Mouse (Mus musculus): ENCODE data around the gene Cops8.
A peak's percentile ranks its signal among the peaks of the same experiment; 100 is the strongest.

The Cops8 gene

DNA sequence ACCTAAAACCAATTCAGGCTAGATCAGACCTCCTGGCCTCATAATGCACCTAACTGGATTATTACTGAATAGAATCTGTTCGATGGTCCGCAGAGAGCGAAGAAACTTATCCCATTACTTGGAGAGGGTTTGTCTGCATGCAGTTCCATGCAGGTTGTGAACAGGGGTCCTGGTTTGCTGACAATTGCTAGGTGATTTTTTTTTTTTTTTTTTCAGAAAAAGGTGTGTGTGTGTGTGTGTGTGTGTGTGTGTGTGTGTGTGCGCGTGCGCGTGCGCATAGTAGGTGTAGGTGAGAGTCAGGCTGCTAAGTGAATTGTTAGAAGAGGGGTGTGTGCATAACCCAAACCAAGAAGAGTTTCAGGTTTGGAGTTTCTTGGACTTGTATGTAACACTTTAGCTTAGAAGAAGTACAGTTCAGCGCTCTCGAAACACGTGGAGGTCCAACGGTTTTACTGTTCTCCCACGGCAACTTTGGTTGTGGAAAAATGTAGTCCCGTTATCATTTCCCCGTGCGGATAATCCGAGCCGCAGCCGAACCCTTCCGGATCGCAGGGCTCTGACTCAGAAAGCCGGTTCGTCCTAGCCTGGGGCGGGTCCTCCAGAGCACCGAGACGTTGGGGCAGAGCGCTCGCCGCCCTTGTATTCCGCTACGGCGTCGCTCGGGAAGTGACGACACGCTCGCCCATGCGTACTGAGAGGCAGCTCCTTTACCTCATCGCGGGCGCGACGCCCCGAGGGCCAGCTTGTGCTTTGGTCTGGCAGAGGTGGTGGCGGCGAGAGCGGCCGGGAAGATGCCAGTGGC lies at the start of gene Cops8:
Gene Cops8 (plus strand): TSS at position 223 of the 802 bp plus-strand sequence.
- DNase-seq = peak; percentile 97

DNA sequence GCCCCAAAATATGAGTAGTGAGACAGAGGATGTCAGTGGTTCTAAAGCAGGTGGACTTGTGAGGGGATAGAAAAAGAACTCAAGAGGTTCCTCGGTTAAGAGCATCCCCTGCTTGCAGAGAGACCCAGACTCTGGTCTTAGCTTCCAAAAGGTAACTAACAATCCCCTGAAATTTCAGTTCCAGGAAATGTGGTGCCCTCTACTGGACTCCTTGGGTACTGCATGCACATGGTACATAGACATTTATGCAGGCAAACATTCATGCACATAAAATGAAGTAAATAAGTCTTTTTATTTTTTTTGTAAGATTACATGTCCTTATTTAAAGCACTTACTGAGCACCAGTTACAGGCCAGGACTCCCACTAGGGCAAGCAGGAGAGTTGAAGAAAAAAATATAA lies 45.6 kb upstream of the Cops8 start:
- no peak for DNase-seq

DNA sequence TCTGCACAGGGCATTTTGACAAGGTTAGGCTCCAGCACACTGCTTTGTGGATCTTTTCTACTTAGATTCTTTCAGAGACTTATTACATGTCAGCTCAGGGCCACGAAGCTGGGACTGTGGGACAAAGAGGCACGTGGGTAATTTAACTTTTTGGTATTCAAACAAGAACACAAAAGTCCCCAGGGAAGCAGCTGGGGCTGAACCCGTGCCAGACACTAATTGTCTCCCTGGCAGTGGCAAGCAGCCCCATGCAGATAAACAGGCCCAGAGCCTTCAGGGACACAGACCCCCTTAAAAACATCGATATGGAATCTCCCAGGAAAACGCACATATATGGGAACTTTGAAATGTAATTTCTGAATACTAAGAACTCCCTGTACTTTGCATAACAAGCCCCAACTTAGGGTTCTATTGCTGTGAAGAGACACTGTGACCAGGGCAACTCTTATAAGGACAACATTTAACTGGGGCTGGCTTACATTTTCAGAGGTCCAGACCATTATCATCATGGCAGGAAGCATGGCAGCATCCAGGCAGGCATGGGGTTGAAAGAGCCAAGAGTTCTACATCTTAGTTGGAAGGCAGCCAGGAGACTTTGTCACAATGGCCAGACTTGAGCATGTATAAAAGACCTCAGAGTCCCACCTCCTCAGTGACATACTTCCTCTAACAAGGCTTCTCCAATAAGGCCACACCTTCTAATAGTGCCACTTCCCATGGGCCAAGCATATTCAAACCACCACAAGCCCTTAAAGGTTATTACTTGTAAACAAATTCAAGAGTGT lies 41.6 kb upstream of the Cops8 start:
- DNase-seq = no peak

DNA sequence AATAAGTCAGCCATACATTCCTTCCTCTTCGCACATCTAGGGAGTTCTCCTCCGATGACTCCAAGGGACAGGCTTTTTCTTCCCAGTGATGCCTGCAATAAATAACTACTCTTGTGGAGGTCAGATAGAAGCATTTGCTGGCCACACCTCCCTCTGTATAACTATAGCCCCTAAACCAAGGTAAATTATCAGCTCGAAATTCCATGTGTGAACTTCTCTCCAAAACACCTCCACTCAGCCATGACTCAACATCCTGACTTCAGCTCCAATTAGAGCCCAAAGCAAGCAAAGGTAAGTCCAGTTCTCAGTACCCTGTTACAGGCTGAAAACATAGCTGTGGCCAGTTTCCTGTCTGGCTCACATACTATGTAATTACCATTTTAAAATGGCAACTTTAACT lies 38.8 kb upstream of the Cops8 start:
- DNase-seq = no peak

DNA sequence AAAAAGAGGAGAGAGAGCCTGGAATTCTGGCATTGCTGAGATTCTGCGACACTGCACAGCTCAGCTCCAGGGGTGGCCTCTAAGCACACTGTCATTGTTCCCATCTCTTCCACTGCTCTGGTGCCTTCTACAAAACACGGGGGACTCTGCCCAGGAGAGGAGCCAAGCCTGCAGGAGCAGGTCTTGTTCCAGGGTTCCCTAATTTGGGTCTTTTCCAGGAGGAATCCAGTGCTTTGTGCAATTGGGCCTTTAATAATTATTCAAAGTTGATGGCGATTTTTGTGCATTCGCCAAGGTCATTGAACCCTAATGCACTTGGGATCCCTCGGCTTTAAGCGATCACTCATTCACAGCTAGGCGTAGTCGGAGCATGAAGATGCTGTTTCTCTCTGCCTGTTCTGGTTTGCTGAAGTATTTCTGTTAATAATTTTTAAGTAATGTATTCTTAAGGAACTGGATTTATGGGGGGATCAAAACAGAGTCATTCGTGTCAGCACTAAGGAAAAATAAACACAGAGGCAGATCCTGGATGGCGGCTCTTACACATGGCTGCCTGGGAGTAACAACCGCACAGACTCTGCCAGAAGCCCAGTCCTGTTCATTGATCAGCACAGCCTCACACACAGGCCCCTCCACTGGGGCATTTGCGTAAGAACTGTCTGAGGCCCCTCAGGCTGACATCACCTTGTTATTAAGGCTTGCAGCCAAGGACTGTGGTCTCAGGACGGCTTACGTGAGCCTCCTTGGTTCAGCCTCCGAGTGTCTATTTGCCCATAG lies 35.9 kb upstream of the Cops8 start:
- no peak for DNase-seq

DNA sequence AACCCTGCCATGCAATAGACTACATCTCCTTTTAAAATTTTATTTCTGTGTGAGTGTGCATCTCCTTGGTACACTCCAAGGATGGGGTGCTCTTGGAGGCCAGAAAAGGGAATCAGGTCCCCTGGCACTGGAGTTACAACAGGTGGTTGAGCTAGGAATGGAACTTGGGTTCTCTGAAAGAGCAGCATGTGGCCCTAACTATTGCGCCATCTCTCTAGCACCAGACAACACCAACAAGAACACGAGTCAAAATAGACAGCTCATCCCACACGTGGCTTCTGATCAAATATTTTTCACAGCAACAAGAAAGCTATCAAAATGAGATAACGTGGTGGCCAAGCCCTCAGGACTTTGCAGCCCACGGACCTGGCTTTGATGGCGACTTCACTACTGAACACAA lies 28.9 kb upstream of the Cops8 start:
- peak; percentile 44 for DNase-seq

DNA sequence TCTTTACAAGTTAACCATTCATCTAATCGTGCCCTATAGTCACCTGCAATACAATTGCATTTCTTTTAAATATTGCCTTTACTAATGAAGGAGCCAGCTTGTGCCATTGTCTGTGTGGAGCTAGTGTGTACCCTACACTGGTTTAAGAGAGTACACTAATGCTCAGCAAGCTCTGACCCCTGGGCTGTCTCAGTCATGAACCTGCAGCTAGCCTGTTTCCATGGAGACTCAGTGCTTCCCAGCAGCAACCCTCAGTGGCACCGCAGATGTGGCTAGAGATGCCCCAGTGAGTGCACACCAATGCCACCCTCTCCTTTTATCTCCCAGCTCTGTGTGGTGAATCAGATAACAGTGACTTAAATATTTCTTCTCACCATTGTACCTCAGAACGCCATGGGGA lies 27.9 kb upstream of the Cops8 start:
- no peak for DNase-seq

DNA sequence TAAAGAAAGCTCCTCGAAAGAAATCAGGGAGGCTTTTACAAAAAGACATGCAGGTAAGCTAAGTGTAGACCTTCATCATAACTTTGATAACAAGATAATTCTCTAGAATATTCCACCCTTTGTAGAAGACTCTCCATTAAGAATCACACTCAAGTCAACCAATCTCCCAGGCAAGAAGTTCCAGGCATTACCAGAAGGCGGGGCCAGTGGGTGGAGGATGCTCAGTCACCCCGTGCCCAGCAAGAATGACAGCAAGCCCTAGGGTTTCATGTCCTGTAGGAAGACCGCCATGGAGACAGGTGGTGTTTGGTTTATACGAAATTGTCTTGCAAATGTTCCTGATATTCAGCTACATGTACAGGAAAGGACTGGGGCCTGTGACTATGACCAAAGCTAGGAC lies 25.4 kb upstream of the Cops8 start:
- no peak for DNase-seq

DNA sequence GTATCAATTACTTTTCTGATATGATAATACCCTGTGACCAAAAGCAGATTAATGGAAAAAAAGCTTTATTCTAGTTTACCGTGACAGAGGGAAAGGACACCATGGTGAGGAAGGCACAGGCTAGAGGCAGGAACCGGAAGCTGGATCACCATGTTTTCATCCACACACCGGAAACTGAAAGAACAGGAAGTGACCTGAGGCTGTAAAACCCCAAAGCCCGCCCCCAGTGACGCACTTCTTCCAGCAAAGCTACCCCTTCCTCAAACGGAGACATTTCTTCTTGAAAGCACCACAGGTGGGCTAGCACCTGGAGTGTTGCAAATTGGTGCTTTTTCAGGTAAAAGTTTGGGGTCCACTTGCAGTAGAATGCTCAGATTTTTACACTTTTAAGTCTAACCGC lies 20.1 kb upstream of the Cops8 start:
- DNase-seq = no peak

DNA sequence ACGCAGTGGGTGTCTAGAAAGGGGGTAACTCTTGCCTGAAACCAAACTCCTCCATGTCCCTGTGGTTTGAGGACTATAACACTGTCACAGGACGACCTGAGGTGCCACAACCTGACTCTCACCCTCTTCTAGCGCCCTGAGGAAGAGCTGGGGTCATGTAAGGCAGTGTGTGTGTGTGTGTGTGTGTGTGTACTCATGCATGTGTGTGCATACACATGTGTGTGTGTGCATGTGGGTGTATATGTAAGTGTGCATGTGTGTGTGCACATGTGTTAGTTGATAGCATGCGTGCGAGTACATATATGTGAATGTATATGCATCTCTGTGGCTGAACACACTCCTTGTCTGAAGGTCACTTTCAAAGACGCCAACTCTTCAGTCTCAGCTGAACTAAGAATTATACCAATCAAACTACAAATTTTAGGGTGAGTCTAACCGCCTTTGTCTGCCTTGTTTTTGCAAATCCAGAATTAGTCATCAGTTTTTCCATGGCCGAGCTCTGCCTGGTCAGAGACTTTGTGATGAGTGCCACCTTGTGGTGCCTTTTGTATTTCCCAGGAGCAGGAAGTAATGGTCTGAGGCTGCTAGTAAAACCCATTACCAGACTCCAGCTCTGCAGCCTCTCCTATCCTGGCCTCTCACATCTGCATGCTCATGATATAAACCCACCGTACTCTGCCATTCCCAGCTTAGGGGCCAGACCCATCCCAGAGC lies 14.6 kb upstream of the Cops8 start:
- peak; percentile 78 for DNase-seq

DNA sequence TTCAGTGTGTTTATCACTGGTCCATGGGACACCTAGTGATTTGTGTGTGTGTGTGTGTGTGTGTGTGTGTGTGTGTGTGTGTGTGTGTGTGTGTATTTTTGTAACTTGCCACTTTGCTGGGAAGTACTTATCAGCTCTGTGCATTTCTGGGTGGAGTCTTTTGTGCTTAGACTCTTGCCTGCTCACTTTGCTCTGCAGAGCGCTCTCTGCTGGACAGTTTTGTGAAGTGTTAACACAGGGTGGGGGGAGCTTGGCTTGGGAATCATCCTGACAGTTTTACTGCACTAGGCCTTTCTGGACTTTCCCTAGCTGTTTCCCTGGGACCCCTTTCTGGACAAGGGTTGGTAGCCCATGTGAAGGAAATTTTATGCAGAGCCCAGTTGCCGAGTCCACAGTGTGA lies 12.0 kb upstream of the Cops8 start:
- DNase-seq = peak; percentile 30

DNA sequence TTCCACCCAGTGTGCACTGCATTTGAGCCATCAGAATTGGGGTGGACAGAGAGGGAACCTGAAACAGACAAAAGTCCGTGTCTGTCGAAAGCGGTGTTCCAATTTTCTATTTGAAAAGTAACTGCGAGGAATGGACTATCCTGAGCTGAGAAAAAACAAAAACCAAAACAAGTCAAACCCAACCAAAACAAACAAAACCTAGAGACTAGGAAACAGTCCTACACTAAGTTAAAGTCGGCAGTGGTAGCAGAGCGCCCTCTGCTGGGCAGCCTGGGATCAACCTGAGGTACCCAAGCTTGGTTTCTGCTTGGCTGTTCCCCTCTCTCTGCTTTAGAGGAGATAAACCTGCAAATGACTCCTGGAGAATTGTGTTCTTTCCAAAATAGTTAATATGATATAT lies 10.0 kb upstream of the Cops8 start:
- DNase-seq = peak; percentile 51

DNA sequence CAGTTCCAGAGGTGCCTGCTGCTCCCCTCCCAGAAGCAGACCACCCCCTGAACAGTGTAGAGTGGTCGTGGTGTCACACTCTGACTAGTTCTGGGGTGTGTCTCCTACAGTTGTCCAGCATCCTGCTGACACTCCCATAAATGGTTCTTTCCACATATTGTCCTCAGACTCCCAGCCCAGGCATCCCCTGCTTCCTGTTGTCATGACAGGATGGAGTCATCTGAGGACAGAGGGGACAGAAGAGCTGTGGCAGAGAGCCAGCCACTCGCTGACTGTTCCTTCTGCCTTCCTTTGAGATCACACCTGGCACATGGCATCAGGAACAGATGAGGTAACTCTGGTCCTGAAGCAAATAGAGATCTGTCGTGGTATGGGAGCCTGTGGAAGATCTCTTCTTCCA lies 3.6 kb upstream of the Cops8 start:
- DNase-seq = no peak

DNA sequence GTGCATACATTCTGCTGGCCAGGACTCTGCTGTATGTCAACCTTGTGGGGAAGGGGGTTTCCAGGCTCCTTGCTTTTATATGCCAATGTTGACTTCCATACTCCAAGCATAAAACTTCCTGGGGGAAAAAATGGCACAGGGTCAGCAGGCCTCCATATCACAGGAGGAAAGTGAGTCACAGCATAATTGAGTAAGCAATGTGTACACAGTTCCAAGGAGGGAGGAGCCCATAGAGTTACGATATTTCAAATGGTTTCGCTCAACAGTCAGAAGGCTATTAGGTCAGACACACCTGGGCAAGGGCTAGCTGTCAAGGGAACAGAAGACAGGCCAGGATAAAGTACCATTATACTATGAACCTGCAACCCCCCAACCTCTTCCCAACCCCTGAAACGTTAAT lies 1.7 kb upstream of the Cops8 start:
- no peak for DNase-seq

DNA sequence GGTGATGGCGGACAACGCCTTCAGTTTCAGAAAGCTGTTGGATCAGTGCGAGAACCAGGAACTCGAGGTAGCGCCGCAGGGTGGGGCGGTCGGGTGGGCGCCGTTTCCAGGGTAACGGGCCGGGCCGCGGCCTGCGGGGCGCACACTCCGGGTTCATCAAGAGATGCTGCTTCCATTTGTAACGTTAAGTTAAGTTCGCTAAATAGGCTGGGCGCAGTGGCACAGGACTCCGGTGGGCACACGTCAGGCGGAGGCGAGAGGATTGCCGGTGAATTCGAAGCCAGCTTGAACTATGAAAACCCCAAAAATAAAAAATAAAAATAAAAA lies 743 bp downstream of the Cops8 start:
- DNase-seq = no peak

DNA sequence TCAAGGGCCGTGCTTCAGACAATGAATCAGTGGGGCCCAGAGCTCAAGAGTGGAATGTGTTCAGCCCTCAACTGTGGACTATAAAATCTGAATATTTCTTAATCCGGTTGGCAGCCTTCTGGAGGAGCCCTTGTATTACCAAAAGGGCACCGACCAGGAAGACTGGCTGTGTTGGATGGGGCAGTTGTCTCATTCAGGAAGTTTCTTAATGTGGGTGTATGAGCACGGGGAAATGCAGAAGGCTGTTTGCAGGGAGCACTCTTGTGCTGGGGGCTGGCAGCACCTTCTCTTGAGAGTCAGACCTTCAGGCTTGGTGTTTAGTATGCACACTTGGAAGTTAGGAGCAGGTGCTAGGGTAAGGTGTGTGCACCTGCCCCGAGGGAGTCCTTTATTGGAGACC lies 6.6 kb downstream of the Cops8 start:
- no peak for DNase-seq

DNA sequence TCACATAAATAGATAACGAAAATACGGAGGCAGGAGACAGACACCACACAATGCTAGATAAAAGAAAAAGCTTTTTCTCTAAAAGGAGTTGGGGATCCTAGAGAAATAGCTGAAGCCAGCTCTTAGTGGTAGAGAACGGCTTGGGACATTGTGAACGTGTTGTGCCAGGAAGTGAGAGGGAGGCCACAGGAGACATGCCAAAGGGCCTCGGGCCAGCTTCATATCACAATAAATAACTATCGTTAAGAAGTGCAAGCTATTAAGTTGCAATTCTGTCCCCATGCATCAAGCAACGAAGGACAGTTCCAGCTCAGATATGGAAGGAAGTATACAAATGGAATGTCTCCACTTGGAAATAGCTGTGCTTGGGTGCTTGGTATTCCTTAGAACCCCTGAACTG lies 14.5 kb downstream of the Cops8 start:
- no peak for DNase-seq

DNA sequence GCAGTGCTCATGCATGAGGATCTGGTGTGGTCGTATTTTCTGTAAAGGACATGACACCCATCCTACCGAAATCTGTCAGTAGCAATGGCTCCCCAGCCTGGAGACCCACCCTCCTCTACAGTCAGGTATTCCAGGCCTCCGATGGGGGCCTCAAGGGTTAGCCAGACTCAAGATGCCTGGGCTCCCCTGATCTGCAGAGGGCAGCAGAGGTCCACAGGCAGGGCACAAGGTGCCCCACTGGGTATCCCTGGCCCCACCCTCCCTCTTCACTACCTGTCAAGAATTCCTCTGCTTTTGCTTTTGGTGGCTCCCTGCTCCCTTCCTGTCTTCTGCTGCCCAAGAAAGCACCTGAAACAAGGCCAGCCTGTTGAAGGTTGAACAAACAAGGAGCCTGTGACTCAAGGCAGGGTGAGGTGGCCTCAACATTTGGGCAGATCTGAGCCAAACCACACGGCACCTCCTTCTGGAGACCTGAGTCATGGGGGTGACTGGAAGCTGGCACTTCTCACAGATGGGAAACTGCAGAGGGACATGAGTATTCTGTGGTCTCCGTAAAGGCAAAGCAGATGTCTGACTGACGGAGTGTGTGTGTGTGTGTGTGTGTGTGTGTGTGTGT lies 30.7 kb downstream of the Cops8 start:
- DNase-seq = no peak

DNA sequence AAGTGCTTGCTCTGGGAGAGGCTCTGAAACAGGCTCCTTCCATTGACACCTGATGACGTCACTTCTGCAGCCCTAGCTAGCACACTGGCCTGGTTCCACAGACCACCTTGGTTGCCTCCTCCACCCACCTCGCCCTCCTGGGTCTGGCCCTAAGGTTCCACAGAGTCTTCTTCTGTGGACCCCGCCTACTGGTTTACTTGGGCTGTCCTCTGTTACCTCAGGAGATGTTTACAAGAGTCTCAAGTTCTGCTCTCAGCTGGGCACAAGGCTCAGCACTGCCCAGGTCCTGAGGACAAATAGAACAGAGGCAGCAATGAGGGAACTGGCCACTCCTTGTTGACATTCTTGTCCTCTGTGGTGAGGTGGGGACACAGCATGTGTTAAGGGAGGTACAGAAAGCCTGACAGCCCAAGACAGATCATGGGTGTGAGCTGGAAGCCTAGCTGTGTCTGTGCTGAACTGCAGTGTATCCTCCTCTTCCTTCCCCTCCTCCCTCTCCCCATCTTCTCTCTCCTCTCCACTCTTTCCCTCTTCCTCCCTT lies 31.5 kb downstream of the Cops8 start:
- no peak for DNase-seq

DNA sequence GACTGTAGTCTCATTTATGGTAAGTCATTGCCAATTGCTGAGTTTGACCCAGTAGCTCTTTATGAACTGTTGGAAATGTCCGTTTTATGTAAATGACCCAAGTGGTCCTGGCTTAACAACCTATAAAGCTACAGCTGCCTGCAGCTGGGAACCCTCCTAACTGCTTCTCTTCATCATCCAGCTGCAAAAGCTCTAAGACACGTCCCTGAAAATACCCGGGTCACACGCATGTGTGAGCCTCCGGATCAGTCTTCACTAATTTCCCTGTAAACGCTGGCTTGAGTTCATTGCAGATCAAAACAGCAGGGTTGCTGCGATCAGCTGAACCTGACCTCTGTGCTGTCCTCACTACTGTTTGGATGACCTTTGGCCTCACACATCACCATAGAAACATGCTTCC lies 35.6 kb downstream of the Cops8 start:
- DNase-seq = no peak

DNA sequence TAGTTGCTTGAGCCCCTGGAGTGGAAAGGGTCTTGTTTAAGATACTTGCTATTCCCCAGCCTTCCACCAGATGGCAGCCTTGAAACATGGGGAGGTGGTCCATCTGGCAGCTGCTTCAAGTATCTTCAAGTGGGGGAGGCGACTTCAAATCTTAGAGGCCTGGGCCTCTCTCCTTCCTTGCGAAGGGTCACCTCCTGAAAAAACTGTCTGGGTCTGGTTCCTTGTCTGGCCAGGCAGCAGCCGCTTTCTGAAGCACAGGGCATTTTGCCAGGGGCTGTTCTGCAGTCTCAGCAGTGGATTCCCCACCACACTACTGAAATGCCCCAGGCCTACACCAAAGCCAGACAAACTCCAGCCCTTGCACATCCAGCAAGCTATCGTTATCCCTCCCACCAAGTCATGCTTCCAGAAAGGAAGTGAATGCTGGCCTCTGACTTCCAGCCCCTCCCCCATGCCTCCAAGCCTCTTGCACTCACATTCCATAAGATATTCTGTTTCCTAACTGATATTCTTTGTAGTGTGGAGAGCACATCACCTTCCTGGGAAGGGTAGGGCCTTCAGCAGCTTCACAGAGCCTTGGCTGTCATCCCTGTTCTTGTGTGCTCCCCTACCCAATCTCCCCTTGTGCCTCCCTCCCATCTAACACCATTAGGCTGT lies 48.1 kb downstream of the Cops8 start:
- peak; percentile 90 for DNase-seq

DNA sequence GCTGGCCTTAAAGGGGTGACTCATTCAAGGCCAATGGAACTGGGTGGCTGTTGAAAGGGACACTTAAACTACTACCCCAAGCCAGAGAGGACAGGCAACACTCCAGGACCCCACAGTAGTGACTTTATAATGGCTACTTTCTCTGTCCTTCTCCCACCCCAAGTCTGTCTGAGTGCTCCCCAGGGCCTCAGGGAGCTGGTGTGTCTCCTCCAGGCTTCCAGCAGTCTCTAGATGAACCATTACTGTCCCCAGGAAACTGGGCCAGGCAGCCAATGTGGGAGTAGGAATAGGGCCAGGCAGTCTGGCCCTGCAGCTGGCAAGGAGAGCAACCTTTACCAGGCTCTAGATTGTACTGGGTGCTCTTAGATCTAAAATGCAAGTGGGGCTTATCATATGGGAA lies 49.0 kb downstream of the Cops8 start:
- no peak for DNase-seq
